Mouse (Mus musculus): ENCODE data around the gene Osbpl3. TPM values are rescaled to one million over a fixed set of nuclear protein-coding genes. Genes with fewer than 3 reads are reported as not detected.
A peak's percentile ranks its signal among the peaks of the same experiment; 100 is the strongest.

The Osbpl3 gene
- total RNA-seq, 1 experiment from 2014 or later = 64.9 TPM

DNA sequence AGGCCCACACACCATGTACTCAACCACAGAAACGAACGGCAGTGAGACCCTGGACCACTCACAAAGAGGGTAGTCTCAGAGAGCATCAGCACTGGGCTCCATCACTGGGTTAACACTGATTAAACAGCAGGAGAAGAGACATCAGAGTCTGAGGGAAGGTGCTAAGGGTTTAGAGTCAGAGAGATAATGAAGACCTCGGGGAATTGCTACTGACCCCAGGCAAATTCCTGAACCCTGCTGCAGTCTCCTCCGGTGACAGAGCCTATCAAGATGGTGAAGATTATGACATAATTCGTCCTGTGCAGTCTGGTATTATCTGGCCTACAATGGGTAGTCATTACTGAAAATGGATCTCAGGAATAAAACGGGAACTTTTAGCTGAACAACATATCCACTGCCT lies 2.4 kb downstream of the Osbpl3 start:
- DNase-seq = no peak

DNA sequence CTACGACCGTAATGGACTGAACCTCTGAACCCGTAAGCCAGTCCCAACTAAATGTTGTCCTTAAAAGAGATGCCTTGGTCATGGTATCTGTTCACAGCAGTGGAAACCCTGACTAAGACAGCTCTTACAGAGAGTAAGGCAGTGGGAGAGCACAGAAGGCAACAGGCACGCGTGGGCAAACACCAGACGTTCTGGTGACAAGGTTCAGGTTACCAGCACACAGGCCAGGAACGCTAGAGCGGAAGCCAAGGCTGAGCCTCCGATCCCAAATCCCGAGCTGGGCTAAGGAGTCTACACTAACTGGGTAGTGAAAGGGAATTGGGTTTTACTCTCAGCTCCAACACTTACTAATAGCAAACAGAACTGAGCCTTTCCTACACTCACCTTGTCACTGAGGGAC lies 3.8 kb downstream of the Osbpl3 start:
- no peak for DNase-seq

DNA sequence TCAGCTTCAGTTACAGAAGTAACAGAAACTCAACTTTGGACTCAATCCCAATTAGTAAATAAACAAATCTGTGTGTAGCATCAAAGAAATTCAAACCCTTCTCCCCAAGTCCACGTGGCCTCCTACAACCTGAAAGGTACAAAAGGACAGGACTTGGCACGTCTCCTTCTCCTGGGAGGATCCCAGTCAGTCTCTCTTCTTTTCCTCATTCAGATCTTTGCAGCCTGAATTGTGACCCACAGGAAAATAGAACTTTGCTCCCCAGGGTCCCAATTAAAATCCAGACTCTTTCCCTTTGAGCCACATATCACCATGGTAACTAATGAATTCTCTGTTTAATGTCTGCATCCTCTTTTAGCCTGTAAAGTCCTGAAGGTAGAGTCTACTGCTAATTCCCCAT lies 10.4 kb downstream of the Osbpl3 start:
- no peak for DNase-seq

DNA sequence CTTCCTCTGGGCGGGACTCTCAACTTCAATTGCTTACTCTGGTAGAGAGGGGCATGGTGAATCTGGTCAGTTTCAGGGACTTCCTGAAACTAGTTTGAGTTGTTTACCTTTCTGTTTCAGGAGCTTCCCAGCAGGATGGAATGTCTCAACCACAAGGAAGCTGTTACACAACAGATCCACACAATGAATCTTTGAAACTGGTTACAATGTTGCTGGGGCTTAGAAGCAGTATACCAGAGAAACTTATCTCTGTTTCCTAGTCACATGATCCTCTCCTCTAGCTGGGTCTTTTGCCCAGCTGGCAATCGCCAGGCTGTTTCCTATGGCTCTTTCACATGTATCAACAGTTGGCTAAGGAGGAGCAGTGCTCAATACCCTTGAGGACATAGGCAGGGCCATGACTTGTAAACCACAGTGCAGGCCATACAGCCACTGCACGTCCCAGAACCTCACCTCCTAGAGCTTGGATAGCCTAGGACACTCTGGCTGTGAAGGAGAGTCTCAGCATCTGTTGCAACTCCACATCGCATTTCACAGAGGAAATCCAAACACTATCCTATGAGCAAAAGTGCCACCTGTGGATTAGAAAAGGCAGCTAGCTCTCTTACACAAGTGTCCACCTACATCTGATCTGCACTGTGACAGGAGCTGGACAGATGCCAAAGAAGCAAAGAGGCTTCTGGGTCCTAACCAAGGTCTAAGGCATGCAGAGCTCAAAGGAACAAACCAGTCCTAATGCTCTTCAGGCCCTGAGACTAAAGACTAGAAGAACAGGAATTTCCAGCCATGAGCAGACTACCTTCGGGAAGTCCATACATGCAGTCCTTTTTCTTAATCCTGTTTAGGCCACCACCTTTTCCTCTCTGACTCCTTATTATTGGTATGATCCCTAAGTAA lies 14.8 kb downstream of the Osbpl3 start:
- no peak for DNase-seq

DNA sequence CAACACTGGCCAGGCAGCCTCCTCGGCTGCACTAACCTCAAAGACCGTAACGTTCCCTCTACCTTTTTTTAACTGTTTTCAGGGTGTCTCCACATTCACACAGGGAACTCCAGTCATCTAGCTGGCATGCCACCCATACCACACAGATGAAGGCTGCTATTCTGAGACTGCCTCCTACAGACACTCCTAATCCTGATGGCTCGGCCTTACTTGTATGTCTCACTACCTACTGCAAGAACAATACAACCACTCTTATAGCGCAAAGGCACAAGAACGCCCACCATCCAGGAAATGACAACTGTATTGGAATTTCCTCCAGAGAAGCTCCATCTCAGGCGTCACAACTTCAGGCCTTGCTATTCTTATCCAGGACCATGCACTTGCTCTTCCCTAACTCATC lies 15.8 kb downstream of the Osbpl3 start:
- no peak for DNase-seq

DNA sequence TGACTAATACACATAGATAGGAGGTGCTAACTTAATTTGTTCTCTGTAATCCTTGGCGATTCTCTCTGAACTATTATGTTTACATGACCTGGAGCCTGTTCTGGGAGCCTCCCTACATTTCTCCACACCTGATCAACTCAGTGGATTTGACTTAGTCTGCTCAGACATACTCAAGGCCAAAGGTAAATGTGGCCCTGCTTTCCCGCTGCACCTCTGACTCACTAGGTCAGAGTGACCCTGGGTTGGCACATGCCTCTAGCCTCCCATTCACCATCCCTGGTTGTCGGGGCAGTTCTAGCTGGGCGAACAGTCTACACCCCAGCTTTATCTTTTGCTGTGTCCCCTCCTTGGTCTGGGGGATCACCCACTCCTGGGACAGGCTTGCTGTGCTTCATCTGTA lies 17.1 kb downstream of the Osbpl3 start:
- DNase-seq = peak; percentile 18

DNA sequence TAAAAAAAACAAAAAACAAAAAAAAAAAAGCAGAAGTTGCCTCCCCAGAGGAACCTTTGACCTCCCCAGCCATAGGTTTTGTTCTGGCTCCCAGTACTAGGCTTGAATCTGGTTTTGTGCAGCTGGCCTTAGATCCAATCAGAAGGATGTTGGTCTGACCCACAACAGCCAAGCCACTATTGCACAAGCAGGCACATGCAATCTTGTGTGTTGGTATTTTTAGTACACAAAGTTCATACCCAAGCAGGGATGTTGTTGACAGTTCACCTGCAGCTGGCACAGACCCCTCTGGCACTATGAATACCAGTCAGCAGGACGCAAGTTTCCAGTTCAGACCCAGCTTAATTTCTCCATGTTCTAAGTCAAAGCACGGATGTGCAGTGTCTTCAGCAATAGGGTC lies 18.2 kb downstream of the Osbpl3 start:
- no peak for DNase-seq

DNA sequence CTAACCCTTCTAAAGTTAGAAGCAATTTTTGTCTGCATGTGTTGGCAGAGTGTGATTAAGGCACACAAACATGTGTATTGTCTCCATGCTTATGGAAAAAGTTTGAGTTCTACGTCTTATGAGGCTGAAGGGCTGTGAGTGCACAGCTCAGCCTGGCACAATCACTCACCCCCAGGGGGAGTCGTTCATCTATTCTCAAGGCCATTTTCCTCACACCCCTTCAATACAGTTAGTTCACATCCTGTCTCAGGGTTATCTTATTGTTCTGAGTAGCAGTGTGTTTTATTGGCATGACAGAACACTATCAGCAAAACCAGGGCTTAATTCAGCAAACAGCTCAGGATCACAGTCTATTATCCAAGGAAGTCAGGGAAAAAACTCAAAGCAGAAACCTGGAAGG lies 19.3 kb downstream of the Osbpl3 start:
- DNase-seq = no peak

DNA sequence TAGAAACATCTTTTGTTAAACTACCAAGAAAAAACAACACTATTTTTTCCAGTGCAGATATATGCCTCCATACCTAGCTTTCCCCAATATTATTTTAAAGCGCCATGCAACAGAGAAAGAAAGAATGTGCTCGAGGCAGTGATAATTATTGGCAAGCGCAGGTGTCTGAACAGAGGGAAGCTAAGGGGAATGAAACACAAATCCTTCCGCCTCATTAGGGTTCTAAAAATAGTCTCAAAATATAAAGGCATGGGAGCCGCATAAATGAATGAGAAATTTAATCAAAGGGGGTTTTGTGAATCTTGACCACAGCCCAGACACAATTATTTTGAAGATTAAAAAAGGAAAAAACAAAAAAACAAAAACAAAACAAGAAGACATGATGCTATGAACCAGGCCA lies 23.5 kb downstream of the Osbpl3 start:
- no peak for DNase-seq

DNA sequence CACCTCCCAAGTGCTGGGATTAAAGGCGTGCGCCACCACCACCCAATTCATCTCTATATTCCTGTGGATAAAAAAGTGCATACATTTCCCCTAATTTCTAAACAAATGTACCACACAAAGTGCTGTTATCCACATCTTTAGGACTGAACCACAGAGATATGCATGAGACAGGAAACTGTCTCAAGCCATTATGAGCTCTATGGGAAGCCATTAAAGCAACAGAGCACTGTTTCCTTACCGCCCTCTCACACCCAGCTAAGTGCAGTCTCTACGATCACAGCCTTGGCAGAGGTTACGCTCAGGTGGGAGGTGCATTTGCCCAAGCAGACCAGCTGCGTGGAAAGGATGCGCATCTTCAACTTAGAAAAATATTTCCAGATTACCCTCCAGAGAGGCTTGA lies 26.7 kb downstream of the Osbpl3 start:
- no peak for DNase-seq

DNA sequence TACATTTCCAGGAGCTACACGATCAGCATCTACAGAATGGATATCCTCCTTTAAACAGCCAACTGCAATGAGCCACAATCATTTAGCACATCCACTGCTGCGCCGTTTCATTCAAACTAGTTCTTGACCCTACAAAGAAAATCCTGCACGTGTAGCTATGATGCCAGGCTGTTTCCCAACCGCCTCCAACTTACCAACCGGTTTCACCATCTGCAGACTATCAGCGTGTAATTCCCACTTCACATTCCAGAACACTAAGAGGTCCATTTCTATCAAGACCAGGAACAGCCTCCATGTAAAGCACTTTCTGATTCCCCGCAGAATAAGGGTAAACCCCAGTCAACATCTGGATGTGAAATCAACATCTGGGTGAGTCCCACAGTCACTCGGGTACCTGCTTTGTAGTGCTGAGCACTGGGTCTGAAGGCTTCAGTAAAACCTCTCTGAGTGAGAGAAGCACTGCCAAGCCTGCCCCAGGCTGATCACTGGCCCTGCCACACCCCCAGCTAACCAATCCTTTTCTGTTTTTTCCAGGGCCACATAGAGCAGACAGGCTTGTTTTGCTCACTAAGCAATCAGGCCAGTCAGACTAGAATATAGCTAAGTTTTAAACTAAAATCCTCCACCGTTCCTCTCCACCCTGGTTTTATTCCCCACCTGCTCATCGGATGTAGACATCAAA lies 28.8 kb downstream of the Osbpl3 start:
- DNase-seq = no peak

DNA sequence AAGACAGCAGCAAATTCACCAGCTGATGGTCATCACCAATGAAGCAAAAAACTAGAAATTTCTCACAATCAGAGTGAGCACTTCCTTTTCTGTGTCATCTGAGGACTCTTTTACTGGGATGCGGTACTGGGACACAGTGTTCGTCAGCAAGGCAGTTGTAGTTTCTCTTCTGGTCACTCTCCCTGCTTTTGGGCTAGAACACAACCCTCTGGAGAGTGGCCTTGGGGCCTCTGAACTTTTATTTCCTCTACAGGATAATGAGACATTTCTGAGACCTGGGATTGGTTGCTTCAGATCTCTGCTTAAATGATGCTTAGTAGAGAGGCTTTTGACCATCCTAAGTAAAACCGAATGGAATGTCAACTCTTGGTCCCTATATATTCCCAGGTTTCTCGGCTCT lies 29.4 kb downstream of the Osbpl3 start:
- DNase-seq = no peak

DNA sequence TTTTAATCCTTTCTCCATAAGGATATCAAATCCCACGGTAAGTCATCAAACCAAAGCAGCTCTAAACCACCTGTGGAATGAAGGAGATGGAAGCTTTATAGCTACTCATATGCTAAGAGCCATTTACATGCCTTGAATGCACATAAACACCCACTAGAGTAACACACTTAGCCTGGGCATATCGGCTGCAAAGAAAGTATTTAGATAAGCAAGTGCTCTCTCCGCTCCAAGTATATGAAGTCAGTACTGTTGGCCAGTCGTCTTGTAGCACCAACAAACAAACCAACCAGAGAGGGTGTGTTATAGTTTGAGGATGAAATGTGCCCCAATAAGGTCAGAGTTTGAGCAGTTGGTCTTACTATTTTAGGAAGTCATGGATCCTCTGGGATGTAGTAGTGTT lies 31.7 kb downstream of the Osbpl3 start:
- DNase-seq = no peak

DNA sequence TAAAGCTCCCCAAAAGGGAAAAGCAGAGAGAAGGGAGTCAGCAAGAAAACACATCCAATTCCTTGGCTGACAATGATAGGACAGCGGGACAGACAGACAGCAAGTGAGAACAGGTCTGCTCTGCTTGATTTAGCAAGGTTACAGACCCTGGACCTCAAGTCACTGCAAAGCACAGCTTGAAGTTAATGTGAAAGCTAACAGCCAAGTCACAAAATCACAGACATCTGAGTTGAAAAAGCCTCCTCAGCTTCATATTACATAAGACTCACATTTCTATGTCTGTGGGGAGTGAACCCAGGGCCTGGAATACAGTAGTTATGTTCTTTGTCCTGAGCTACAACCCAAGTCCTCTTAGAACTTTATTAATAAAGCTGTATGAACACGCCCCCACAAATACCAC lies 35.6 kb downstream of the Osbpl3 start:
- DNase-seq = no peak

DNA sequence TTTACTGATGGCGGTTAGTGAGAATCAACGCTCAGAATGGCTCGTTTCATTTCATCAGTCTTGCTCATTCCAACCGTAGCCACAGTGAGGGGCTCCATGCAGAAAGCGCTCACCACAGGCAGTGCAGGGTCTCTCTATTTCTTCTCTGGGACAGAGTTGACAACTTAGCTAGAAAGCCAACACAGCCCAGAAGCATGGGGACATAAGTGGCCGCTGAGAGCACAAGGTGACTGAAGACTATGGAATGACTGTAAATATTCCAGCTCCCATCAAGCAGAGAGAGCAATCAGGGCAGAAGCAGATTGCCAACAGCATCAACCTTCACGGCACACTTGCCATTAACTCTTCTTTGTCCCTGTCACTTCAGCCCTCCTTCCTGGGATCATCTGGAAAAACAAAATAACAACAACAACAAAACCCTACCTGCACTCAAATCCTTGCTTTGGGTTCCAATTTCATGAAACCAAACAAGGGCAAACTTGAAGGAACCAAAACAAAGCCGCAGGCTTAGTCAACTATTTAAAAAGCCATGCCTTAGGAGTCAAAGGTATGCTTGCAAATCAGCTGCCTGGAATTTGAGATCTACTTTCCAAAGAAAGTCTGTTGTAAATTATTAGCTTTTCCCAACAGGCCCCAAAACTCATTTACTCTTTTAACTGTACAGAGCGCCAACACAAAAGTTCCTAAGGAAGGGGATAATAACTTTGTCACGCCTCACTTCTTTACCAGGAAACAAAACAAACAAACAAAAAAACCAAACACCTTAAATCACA lies 36.3 kb downstream of the Osbpl3 start:
- DNase-seq = no peak

DNA sequence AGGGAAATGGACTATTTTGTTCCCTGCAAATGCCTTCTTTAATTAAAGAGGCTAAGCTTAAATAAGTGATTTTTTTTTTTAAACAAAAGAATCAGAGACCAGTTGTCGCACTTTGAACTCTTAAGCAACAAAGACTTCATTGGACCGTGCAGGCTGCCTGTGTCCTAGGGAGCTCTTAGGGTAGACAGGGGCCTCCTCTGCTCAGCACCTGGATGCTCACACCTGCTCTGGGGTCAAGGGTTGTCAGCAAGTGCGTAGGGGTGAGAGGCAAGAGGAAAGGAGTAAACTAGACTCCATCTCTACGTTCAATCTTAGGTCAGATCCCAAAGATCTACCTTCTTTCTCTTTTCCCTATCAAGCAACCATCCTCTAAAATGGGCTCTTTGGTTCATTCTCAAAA lies 37.0 kb downstream of the Osbpl3 start:
- no peak for DNase-seq

DNA sequence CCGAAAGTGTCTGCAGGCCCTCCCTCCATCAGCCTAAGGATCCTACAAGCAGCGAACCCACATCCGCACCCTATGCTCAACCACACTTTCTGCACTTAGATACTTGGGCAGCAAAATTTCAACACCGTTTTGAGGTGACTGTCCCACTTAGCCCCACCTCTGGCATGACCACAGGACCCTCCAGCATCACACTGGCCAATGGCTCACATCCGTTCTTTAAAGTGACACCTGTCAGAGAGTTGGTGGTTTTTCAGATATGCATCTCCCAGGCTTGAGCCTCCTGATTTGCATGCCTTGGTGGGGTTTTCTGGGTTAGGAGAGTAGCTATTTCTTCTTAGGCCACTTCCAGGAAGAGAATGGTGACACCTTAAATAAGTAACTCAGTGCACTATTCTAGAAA lies 39.1 kb downstream of the Osbpl3 start:
- DNase-seq = no peak

DNA sequence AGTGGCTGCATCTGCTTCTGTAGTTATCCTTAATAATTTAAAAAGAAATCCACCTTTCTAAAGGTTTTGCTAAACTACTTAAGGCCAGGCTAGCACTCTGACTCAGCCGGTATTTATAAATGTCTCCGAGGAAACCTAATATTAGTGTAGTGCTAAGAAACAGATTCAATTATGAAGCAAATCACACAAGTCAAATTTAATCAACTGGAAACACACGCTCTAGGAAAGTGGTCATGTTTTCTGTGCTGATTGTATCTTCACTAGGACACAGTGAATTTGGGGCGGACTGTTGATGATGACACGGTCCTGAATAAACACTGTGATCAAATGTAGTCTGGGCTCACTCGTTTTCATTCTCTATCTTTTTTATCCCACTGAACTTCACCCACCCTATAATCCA lies 40.6 kb downstream of the Osbpl3 start:
- no peak for DNase-seq

DNA sequence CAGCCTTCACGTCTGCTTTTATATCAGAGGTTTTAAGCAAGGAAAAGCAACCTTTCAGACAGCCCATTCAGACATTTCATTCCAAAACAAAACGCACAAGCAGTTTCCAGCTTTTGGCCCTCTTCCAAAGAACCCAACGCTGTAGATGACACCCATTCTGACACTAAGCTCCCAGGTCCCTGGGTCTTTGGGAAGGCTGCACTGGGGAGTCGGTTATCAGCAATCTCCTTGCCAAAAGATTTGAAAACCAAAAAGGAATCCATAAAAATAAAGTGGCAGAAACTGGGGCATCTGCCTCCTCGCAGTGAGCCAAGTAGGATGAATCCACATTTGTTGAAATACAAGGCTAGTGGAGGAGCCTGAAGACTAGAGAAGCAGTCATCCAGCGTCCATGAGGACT lies 41.5 kb downstream of the Osbpl3 start:
- DNase-seq = no peak

DNA sequence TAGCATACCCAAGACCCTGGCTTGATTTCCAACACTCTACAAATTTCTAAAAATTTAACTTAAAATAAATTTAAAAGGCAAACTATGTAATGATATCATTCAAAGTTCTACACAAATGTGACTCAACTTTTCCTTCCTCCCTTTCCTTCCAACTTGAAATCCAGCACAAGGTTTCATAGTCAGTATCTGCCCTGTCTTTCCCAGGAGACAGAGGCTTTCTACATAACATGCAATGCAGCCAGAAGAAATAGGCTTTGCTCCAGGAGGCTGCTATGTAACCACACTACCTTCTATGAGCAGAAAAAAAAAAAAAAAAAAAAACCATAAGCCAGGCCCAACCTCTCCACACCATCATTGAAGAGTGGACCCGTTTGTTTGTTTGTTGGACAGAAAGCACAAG lies 42.6 kb downstream of the Osbpl3 start:
- DNase-seq = no peak

DNA sequence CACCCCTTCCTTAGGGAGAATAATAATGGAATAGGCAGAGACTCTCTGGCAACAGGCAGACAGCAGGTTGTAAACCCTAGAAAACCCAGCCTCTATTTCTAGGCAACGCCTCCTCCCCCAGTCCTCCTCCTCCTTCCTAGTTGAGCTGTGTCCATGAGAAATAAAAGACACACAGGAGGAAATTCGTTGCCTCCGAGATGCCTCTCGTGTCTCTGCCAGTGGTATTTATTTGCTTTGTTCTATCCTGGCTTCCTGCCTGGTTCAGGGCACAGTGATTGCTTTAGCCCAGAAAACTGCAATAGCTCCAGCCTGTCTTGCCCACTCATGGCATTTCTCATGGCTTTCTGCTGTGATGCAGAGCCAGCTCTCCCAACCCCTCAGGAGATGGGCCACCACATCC lies 43.8 kb downstream of the Osbpl3 start:
- DNase-seq = no peak

DNA sequence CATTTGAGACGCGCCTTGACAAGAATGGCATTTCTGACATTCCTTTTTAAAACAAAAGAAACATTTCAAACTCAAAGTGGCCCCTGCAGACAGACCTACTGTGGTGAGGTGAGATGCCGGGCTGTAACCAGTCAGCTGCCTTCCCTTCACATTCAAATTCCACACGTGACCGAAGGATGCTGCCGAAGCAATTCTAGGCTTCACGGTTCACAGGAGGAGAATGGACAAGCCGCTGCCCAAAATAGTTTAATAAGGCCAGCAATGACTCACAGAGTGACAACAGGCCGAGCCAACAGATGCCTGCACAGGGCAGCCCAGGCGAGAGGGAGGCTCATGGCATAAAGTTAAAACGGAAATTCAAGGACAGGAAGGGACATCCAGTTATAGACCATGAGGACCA lies 51.3 kb downstream of the Osbpl3 start:
- DNase-seq = peak; percentile 51

DNA sequence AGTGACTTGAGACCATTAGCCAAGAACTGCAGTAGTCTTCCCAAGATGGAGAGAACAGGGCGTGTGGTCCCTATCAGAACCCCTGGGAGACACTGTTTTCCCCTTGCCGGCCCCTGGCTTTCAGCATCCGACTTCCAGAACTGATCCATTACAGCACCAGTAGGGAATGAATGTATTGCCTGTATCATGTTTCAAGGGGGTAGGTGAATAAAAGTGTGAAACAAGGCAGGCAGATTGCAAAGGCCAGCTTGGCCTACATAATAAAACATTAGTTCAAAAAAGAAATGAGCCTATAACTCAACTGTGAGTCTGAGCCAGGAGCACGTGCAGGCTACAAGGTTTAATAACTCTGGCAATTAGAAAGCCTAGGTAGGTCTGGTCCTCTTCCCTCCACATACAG lies 52.5 kb downstream of the Osbpl3 start:
- no peak for DNase-seq

Measured in adrenal gland, postnatal 25 days (tissue).